Comparison of ENCODE assay signal across 13 mouse cellular contexts in genomic region chr17:67989716-67990115, GRCm38 (mm10). TPM values are rescaled to one million over a fixed set of nuclear protein-coding genes. Genes with fewer than 3 reads are reported as not detected.
DNase-seq lines count a peak whose midpoint lies in the region; ATAC-seq and TF ChIP-seq lines count a peak whose summit lies in the region.
"Had no signal": no experiment of that assay in that cellular context is flagged by ENCODE, and none has a peak within 500 bp of the region (broad histone marks: within the 10 kb centered on the region; RNA-seq: fewer than 3 reads in every experiment).

No protein-coding gene starts in this region.

- no peak for DNase-seq in forebrain, embryonic 10.5 days (ENCODE audit: extremely low spot score, low spot score)
- no peak for DNase-seq in forebrain, embryonic 14.5 days (ENCODE audit: low spot score)
- DNase-seq in kidney, postnatal 10 days, result no peak
- peak; percentile 31 for DNase-seq in embryonic facial prominence, embryonic 10.5 days (ENCODE audit: low spot score)
- DNase-seq in limb, embryonic 14.5 days (ENCODE audit: low spot score), result no peak
- no peak for DNase-seq in urinary bladder, postnatal 10 days (ENCODE audit: low spot score)
- DNase-seq in urinary bladder, adult 18-20 months (ENCODE audit: low spot score in 2 of 2), result no peak
- DNase-seq: B cell, adult 2 months; right cerebral cortex, adult 18-20 months had no signal

- 64% methylated on average over 5 of the region's 5 CpGs for WGBS in forebrain, embryonic 10.5 days
- WGBS in forebrain, embryonic 14.5 days, result 77% methylated on average over 5 of the region's 5 CpGs
- WGBS in kidney, embryonic 15.5 days, result 8% methylated on average over 5 of the region's 5 CpGs
- WGBS in embryonic facial prominence, embryonic 10.5 days, result 21% methylated on average over 5 of the region's 5 CpGs
- 33% methylated on average over 5 of the region's 5 CpGs for WGBS in limb, embryonic 14.5 days

- H3K4me1 ChIP-seq in forebrain, embryonic 10.5 days, result peaks cover 30% of the 10 kb centered on the region
- H3K4me1 ChIP-seq in forebrain, embryonic 14.5 days (ENCODE audit: control insufficient read depth, insufficient read depth, low read length), result no peaks in the 10 kb centered on the region
- peaks cover 34% of the 10 kb centered on the region for H3K4me1 ChIP-seq in kidney, embryonic 15.5 days
- H3K4me1 ChIP-seq in embryonic facial prominence, embryonic 10.5 days, result peaks cover 66% of the 10 kb centered on the region
- H3K4me1 ChIP-seq in limb, embryonic 14.5 days (ENCODE audit: control insufficient read depth, insufficient read depth, low read length), result peaks cover 23% of the 10 kb centered on the region
- H3K4me1 ChIP-seq: liver, embryonic 15.5 days had no signal

- H3K27me3 ChIP-seq in forebrain, embryonic 10.5 days (ENCODE audit: poor library complexity, severe bottlenecking), result no peaks in the 10 kb centered on the region
- H3K27me3 ChIP-seq in forebrain, embryonic 14.5 days (replicated peaks; ENCODE audit: control insufficient read depth, insufficient read depth, low read length), result no peaks in the 10 kb centered on the region
- no peaks in the 10 kb centered on the region for H3K27me3 ChIP-seq in kidney, embryonic 15.5 days
- no peaks in the 10 kb centered on the region for H3K27me3 ChIP-seq in embryonic facial prominence, embryonic 10.5 days (replicated peaks; ENCODE audit: low read depth, poor library complexity, severe bottlenecking)
- no peaks in the 10 kb centered on the region for H3K27me3 ChIP-seq in limb, embryonic 14.5 days (ENCODE audit: control insufficient read depth, insufficient read depth, low read length)
- H3K27me3 ChIP-seq: liver, embryonic 15.5 days had no signal

- ATAC-seq in forebrain, embryonic 14.5 days, result no peak
- ATAC-seq in kidney, embryonic 15.5 days (replicated peaks; ENCODE audit: low FRiP score), result peak; percentile 34; the same call in 1 of the 2 replicates
- ATAC-seq in limb, embryonic 14.5 days (ENCODE audit: low FRiP score, low read depth), result no peak
- ATAC-seq: forebrain, embryonic 16.5 days had no signal

- 0 out of 2 replicates have a peak, but pooled peaks cover 4% of the 10 kb centered on the region for H3K9me3 ChIP-seq in forebrain, embryonic 10.5 days
- H3K9me3 ChIP-seq in forebrain, embryonic 14.5 days (replicated peaks; ENCODE audit: control insufficient read depth, low read length), result no peaks in the 10 kb centered on the region
- H3K9me3 ChIP-seq in kidney, embryonic 15.5 days (replicated peaks), result no peaks in the 10 kb centered on the region; the same call in 1 of the 2 replicates
- H3K9me3 ChIP-seq in embryonic facial prominence, embryonic 10.5 days, result no peaks in the 10 kb centered on the region
- H3K9me3 ChIP-seq in limb, embryonic 14.5 days (ENCODE audit: control insufficient read depth, low read length), result 0 out of 2 replicates have a peak, but pooled peaks cover 3% of the 10 kb centered on the region
- H3K9me3 ChIP-seq: liver, embryonic 15.5 days had no signal

- no peak overlapping the region; the same call in 1 of the 2 replicates for H3K4me3 ChIP-seq in forebrain, embryonic 10.5 days
- no peak overlapping the region for H3K4me3 ChIP-seq in forebrain, embryonic 14.5 days (ENCODE audit: low read depth, low read length)
- H3K4me3 ChIP-seq in kidney, embryonic 15.5 days (replicated peaks), result no peak overlapping the region
- H3K4me3 ChIP-seq in embryonic facial prominence, embryonic 10.5 days, result peak overlapping the region; percentile 19
- no peak overlapping the region for H3K4me3 ChIP-seq in limb, embryonic 14.5 days (replicated peaks; ENCODE audit: low read length)
- H3K4me3 ChIP-seq: layer of hippocampus, adult 2 months; liver, embryonic 15.5 days had no signal

- peaks cover 3% of the 10 kb centered on the region; the same call in 1 of the 2 replicates for H3K36me3 ChIP-seq in forebrain, embryonic 10.5 days (replicated peaks)
- H3K36me3 ChIP-seq in forebrain, embryonic 14.5 days (ENCODE audit: control insufficient read depth, insufficient read depth, low read length), result no peaks in the 10 kb centered on the region
- no peaks in the 10 kb centered on the region for H3K36me3 ChIP-seq in kidney, embryonic 15.5 days
- H3K36me3 ChIP-seq in embryonic facial prominence, embryonic 10.5 days (replicated peaks), result peaks cover 11% of the 10 kb centered on the region; the same call in 1 of the 2 replicates
- peaks cover 9% of the 10 kb centered on the region for H3K36me3 ChIP-seq in limb, embryonic 14.5 days (ENCODE audit: control insufficient read depth, insufficient read depth, low read length)
- H3K36me3 ChIP-seq: liver, embryonic 15.5 days had no signal

- no peak overlapping the region for H3K4me2 ChIP-seq in forebrain, embryonic 14.5 days (ENCODE audit: low read length)
- peak overlapping the region; percentile 40 for H3K4me2 ChIP-seq in kidney, embryonic 15.5 days
- no peak overlapping the region for H3K4me2 ChIP-seq in limb, embryonic 14.5 days (replicated peaks; ENCODE audit: low read depth, low read length, severe bottlenecking)
- H3K4me2 ChIP-seq: liver, embryonic 15.5 days had no signal

- peak overlapping the region; percentile 51 for H3K27ac ChIP-seq in forebrain, embryonic 10.5 days
- no peak overlapping the region for H3K27ac ChIP-seq in forebrain, embryonic 14.5 days (ENCODE audit: low read depth, low read length)
- peak overlapping the region; percentile 77 for H3K27ac ChIP-seq in kidney, embryonic 15.5 days
- peak overlapping the region; percentile 75 for H3K27ac ChIP-seq in embryonic facial prominence, embryonic 10.5 days (replicated peaks)
- peak overlapping the region; percentile 14; the same call in 1 of the 2 replicates for H3K27ac ChIP-seq in limb, embryonic 14.5 days (replicated peaks; ENCODE audit: low read depth, low read length)
- H3K27ac ChIP-seq: layer of hippocampus, adult 2 months; liver, embryonic 15.5 days had no signal

- H3K9ac ChIP-seq in forebrain, embryonic 14.5 days (ENCODE audit: low read length), result no peak overlapping the region
- no peak overlapping the region for H3K9ac ChIP-seq in kidney, embryonic 15.5 days
- H3K9ac ChIP-seq in limb, embryonic 14.5 days (ENCODE audit: low read depth, low read length, severe bottlenecking), result no peak overlapping the region
- H3K9ac ChIP-seq: liver, embryonic 15.5 days had no signal

- no peak for TF ChIP-seq POLR2A in limb, embryonic 14.5 days (IDR thresholded peaks at IDR 0.05; ENCODE audit: borderline replicate concordance, extremely low read depth, insufficient read depth, insufficient read length)

RNA-seq across cellular contexts. Expression of gene Arhgap28, which starts 14.2 kb away (rescaled TPM):
- 28.0 and 28.9 TPM in 2 replicates for polyA plus RNA-seq in forebrain, embryonic 10.5 days (2016; fragmentation: Nextera tagmentation; extraction: Ambion mirVana)
- 5.4 and 6.6 TPM in 2 replicates for polyA plus RNA-seq in forebrain, embryonic 14.5 days (2014; fragmentation: Nextera tagmentation; extraction: Ambion mirVana)
- 22.1 and 26.0 TPM in 2 replicates for polyA plus RNA-seq in kidney, embryonic 15.5 days (2015; fragmentation: Nextera tagmentation; extraction: Ambion mirVana)
- polyA plus RNA-seq in embryonic facial prominence, embryonic 10.5 days (2016; fragmentation: Nextera tagmentation; extraction: Ambion mirVana), result 55.7 and 57.5 TPM in 2 replicates
- polyA plus RNA-seq in limb, embryonic 14.5 days (2012; rRNA removed), result 42.8 and 46.5 TPM in 2 replicates
- polyA plus RNA-seq in limb, embryonic 14.5 days (2014; fragmentation: Nextera tagmentation; extraction: Ambion mirVana), result 55.2 and 65.4 TPM in 2 replicates
